Mouse (Mus musculus): ENCODE results near the gene Itgb5.

Itgb5 gene

DNA sequence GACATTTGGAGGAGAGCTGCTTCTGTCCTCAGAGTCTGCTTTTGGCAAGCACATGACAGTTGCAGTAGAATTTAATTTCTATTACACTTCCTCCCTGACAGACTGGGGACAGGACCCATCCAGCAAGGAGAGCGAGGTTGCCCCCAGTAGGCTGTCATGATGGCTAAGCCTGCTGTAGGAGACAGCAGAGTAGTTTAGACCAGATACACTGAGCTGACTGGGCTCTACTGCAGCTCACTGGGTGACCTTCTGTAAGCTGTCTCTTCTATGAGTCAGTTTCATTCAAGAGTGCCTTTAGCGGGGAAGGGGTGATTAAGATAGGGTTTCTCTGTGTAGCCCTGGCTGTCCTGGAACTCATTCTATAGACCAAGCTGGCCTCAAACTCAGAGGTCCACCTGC lies 109.7 kb downstream of the Itgb5 start:
- DNase-seq (ENCODE audit: low read depth, low spot score) = no peak

DNA sequence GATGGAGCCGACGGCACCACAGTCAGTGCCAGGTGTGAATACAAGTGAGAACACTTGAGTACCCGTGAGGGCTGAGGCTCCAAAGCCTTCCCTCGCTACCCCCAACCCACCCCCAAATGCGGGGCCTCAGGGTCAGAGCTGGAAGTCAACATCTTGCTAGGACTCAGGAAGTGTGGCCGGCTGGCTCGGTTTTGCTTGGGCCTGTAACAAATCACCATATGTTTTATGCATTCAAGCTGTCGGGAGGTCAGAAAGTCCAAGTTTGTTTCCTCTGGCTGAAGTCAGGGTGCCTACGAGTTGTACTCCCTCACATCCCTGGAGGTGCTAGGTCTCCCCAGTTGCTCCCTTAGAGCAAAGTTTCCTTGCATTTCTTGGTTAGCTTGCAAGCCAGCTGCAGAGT lies 110.2 kb downstream of the Itgb5 start:
- DNase-seq (ENCODE audit: low read depth, low spot score) = no peak

DNA sequence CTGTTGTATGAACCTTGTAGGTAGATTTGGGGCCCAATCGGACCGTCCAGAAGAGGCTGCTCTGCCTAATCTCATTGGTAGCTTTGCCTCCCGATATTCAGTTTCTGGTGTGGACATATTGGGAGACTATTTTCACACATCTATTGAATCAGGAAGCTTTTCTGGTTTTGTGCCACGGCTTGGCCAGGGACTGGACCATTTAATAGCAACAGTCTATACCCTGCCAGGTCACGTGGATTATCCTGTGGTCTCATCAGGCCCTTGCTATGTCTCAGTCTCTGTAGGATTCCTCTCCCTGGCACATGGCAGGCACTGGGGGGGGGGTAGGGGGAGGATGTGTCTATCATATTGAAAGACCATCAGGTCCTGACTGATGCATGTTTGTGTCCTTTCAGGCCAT lies 110.6 kb downstream of the Itgb5 start:
- DNase-seq (ENCODE audit: low read depth, low spot score) = no peak

DNA sequence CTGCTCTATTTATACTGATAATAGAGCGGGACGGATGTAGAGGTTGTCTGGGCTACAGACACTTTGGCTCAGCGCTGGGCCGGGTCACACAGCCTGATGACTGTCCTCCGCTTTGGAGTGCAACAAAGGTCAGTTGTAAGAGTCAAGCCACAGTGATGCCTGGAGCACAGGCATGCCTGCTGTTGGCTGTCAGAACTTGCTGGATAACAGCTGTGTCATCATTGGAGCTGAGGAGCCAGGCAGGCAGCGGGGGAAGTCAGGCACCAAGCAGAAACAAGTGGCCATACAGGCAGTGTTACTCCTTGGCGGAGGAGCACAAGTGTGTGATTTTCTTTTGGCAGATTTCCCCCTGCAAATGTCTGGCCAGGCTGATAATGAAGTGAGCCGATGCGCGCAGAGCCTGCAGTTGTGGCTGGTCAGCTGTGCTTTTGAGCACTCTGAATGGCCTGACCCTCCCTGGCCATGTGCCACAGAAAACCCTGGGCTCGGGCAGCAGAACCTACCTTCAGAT lies 111.9 kb downstream of the Itgb5 start:
- peak; percentile 34 for DNase-seq (ENCODE audit: low read depth, low spot score)

- no peak for DNase-seq (ENCODE audit: low read depth, low spot score)
Measured at GRCm38 (mm10) chr16:33942341-33942740, 112.9 kb downstream of the Itgb5 start.

GRCm38 (mm10) chr16:33943388-33943787 lies 113.9 kb downstream of the Itgb5 start:
- no peak for DNase-seq (ENCODE audit: low read depth, low spot score)

DNA sequence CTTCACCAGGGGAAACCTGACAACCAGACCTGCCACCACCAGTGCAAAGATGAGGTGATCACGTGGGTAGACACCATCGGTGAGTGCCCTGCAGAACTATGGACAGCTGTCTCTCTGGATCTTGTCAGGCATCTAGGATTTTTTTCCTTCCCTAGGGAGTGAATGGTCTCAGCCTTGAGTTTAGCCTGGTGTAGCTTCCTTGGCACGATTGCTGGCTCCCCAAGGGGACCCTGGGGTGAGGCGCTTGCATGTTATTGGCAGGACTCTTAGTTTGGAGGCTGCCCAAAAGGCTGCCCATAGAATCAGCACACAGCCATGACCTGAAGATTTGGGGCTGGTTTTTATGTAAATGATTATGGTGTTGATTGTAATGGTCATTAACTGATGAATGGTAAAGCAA lies 114.7 kb downstream of the Itgb5 start:
- DNase-seq (ENCODE audit: low read depth, low spot score) = no peak

GRCm38 (mm10) chr16:33944772-33945171 lies 115.3 kb downstream of the Itgb5 start:
- no peak for DNase-seq (ENCODE audit: low read depth, low spot score)

- DNase-seq (ENCODE audit: low read depth, low spot score) = no peak
Measured at GRCm38 (mm10) chr16:33946021-33946420, 116.6 kb downstream of the Itgb5 start.

- no peak for DNase-seq (ENCODE audit: low read depth, low spot score)
Measured at GRCm38 (mm10) chr16:33947664-33948571, 118.5 kb downstream of the Itgb5 start.

DNA sequence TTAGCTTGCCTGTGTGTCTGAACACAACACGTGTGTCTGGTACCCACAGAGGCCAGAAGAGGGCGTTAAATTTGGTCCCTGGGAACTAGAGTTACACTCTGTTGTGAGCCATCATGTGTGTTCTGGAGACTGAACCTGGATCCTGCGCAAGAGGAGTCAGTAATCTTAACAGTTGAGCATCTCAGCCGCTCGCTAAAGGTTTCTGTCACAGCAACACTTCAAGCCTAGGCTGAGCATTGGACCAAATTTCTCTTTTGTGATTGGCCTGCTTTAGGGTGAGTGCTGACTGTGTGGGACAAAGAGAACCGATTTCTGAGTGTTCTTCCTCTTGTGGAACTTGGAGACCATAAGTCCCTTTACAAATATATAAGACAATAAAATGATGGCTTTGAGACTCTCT lies 120.9 kb downstream of the Itgb5 start:
- DNase-seq (ENCODE audit: low read depth, low spot score) = no peak

GRCm38 (mm10) chr16:33950830-33951229 lies 121.4 kb downstream of the Itgb5 start:
- DNase-seq (ENCODE audit: low read depth, low spot score) = peak; percentile 36

DNA sequence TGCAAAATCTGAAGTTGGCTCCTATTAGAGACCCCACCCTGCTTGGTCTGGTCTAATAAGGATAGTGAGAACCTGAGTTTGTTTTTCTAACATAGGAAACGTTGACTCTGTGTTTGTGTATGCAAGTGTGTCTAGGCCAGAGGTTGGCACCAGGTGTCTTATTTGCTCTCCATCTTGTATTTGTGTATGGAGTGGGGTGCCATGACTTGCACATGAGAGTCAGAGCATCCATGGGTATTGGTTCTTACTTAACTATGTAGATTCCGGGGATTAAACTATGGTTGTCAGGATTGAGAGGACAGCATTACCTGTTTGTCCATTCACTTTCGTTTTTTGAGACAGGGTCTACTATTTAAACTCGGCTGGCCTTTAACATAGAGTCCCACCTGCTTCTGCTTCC lies 123.5 kb downstream of the Itgb5 start:
- DNase-seq (ENCODE audit: low read depth, low spot score) = no peak

- no peak for DNase-seq (ENCODE audit: low read depth, low spot score)
Measured at GRCm38 (mm10) chr16:33954793-33955192, 125.3 kb downstream of the Itgb5 start.

GRCm38 (mm10) chr16:33963509-33963908 lies 134.0 kb downstream of the Itgb5 start:
- DNase-seq (ENCODE audit: low read depth, low spot score) = no peak

DNA sequence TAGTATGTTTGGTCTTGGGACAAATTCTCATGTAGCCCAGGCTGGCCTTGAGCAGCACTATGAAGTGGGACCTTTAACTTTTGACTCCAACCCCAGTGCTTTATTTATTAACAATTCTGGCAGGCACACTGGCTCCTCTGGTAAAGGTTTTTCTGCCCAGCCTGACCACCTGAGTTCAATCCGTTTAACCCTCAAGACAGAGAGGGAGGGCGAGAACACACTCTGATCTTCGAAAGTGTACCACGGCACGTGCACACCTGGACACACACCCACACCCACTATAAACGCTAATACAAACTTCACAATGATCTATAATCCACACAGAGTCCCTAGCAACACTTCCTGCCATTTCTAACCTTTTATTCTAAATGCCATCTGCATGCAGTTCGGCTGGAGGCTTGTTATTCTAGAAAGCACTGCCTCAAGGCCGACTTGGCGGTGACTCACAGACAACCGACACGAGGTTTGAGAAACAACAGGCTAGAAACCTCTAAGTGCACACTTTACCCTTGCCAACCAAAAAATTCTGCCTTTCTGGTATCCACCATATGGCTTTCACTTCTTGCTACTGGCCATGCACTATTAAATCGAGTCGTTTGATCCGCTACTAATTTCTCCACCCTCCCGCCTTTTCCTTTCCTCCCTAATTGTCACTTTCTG lies 136.5 kb downstream of the Itgb5 start:
- DNase-seq (ENCODE audit: low read depth, low spot score) = no peak

GRCm38 (mm10) chr16:33966538-33967282 lies 137.2 kb downstream of the Itgb5 start, which contains the start of gene Umps:
Umps (minus strand) TSS chr16:33967038.
- DNase-seq (ENCODE audit: low read depth, low spot score) = peak; percentile 64

DNA sequence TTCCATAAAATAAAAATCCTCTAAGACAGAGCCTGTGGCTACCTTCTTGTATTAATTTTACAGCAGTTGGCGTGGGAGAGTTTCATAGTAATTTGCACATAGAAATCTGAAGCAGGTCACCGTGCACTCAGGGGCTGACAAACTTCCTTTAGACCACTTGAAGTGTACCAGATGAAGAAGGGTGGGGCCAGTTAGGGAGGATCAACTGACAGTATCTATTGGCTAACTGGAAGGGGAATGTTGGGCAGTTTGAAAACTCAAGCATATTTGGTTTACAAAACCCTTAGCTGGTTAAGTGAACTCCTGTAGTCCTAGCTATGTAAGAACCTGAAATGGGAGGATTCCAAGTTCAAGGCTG lies 137.8 kb downstream of the Itgb5 start:
- no peak for DNase-seq (ENCODE audit: low read depth, low spot score)

DNA sequence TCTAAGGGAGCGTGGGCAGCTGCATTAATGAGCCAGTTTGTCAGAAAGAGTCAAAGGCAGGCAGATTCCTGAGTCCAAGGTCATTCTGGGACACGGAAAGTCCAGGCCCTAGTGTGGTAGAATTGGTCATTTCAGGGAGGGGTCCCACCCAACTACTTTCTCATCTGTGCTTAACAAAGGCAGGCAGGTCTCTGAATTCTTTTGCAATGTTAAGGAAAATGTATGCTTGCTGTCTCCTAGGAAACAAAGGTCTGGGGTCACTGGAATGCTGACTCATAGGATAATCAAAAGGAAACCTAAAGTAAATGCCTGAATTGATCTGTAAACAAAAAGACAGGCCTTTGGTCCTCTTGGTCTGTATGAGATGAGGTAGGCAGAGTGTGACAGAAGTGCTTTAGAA lies 150.4 kb downstream of the Itgb5 start:
- no peak for DNase-seq (ENCODE audit: low read depth, low spot score)

DNA sequence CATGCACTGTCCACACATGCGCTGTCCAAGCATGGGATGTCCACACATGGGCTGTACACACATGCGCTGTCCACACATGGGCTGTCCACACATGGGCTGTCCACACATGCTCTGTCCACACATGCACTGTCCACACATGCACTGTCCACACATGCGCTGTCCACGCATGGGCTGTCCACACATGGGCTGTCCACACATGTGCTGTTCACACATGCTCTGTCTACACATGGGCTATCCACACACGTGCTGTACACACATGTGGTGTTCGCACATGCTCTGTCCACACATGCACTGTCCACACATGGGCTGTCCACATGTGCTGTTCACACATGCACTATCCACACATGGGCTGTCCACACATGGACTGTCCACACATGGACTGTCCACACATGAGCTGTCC lies 154.2 kb downstream of the Itgb5 start:
- no peak for DNase-seq (ENCODE audit: low read depth, low spot score)

- no peak for DNase-seq (ENCODE audit: low read depth, low spot score)
Measured at GRCm38 (mm10) chr16:33985372-33985771, 155.9 kb downstream of the Itgb5 start.

- DNase-seq (ENCODE audit: low read depth, low spot score) = no peak
Measured at GRCm38 (mm10) chr16:33986993-33987392, 157.5 kb downstream of the Itgb5 start.
